Mouse (Mus musculus): ENCODE measurements at regions not wholly inside any gene's neighbourhood (a gene's known extent, or its start where the extent isn't known, plus 50 kb on each side); places are given as distances from the start of the nearest gene placed in this dataset.

DNA sequence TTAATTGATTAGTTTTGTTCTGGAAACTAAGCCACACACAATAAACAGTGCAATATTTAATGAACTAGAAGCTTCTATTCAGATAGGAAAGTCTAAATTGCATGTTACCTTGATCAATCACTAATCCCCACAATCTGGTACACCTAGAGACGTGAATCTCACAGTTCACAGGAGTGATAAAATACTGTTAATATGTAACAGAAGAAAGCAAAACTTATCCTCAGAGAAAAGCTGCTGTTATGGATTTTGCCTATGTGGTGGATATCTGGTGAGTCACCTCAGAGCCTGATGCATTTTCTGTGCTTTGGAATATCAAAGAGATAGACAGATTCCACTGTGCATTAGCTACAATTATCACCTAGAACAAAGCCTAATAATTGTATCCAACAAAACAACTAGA lies 861.5 kb upstream of the Cited2 start:
- TF ChIP-seq CTCF (IDR thresholded peaks at IDR 0.05; ENCODE audit: control insufficient read depth, insufficient read depth, low read length) (no peak), POLR2A (IDR thresholded peaks at IDR 0.05; ENCODE audit: borderline replicate concordance, control insufficient read depth, low read depth, low read length) (no peak)

Measured in bone marrow, adult 2 months (tissue).